Mouse (Mus musculus) C2C12 (cell line): Measurements from ENCODE around the gene Ugt1a5.

ENCODE experiments used
- CEBPB ChIP-seq: IDR thresholded peaks from one replicate; pipeline ENCODE4 v1.6.1; 2011; ENCODE audit warnings: low read depth, mild to moderate bottlenecking, control low read depth, moderate library complexity
- CTCF ChIP-seq: IDR thresholded peaks from one replicate; pipeline ENCODE4 v1.5.1; 2011; ENCODE audit not compliant: control insufficient read depth, insufficient read depth, insufficient read length
- FOSL1 ChIP-seq: IDR thresholded peaks from one replicate; pipeline ENCODE4 v1.8.0; 2011; ENCODE audit warnings: mild to moderate bottlenecking, low read length; ENCODE audit not compliant: poor library complexity, insufficient read depth, severe bottlenecking
- MAX ChIP-seq: IDR thresholded peaks from one replicate; pipeline ENCODE4 v1.6.1; 2011; ENCODE audit warnings: mild to moderate bottlenecking, control low read depth
- MYOD1 ChIP-seq: IDR thresholded peaks from one replicate; pipeline ENCODE4 v1.6.1; 2011; ENCODE audit warnings: low read depth; ENCODE audit not compliant: control insufficient read depth, insufficient read length
- MYOG ChIP-seq: IDR thresholded peaks from one replicate; pipeline ENCODE4 v1.6.1; 2011; ENCODE audit not compliant: control insufficient read depth, insufficient read length; ENCODE audit errors: extremely low read depth
- USF1 ChIP-seq: IDR thresholded peaks from one replicate; pipeline ENCODE4 v1.6.1; 2011; ENCODE audit warnings: low read depth, mild to moderate bottlenecking, control low read depth, moderate library complexity

GRCm38 (mm10) chr1:88217144-88217543 is 51.3 kb downstream of the Ugt1a5 start:
- TF ChIP-seq USF1 (no peak), CTCF (no peak), MYOD1 (no peak), FOSL1 (no peak), CEBPB (no peak), MAX (no peak), MYOG (no peak)
